Mouse (Mus musculus): ENCODE data around the gene Gpr6. TPM values are rescaled to one million over a fixed set of nuclear protein-coding genes. Genes with fewer than 3 reads are reported as not detected.

Gene Gpr6
- total RNA-seq (2023) = not detected in 2 replicates

DNA sequence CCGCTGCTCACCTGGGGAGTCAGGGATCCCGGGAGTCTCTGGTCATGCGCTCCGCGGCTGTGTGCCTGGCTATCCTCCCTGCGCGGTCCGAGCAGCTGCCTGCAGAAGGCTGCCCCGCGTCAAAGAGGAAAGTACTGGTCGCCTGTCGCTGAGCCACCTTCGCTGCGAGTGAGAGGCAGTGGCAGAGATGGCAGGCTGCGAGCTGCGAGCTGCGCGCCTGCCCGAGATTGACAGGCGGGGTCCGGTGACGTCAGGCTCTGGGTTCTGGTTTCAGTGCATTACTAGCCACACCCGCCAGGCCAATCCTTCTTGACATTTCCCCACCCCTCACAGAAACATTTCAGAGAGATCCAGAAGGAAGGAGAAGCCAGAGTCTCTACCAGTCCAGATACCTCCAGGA is at the start of gene Gpr6:
Gene Gpr6, minus strand, starts transcription at position 170 of the 400 bp plus-strand sequence.

Other genes with a start within 250 kb of the Gpr6 start
- 53.5 and 64.7 TPM in 2 replicates for gene Cdc40, start 189.0 kb downstream of the Gpr6 start, total RNA-seq (2023)
- gene Wasf1, start 188.8 kb downstream of the Gpr6 start, total RNA-seq (2023) = not detected in 2 replicates
- gene Fig4, start 231.0 kb upstream of the Gpr6 start, total RNA-seq (2023) = 10.8 and 12.6 TPM in 2 replicates
- not detected in 2 replicates for gene Ak9, start 231.7 kb upstream of the Gpr6 start, total RNA-seq (2023)